Mouse (Mus musculus): ENCODE results near the gene Noxo1.

Noxo1 gene

DNA sequence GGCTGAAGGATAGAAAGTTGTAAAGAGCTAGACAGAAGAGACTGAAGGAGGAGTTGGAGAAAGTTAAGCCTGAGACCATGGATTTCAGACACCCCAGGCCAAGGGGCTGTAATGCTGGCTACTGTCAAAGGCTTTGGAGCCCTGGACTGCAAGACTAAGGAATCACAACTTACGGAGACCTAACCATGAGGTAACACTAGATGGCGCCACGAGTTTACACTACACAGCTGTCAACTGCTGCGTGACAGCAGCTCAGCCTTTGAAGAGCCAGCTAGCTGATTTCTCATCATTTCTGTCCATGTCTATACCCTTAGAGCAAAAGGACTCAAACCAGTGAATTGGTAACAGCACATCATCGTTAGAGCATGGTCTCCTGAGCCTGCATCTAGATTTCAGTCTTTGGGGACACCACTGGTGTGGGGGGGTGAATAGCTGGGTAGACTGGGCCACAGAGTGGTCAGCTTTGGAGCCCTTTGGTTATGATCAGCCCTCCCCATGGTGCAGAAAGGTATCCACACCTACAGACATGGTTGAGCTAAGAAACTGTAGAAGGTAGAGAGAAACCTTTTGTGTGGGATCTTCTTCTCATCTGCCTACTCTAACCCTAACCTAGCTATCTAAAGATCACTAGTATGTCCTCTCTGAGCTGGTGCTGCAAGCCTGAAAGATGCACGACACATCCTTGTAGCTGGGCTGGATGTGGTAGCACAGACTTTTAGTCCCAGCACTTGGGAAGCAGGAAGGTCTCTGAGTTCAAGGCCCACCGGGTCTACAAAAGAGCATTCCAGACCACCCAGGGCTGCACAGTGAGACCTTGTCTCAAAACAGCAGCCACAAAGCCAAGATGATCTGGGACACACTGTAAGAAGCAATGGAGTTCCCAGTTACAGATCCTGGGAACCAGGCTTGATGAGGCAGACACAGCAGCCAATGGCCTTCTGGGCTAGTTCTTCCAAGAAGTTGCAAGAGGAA is 49.8 kb downstream of the Noxo1 start:
- peak; percentile 70 to 77 for DNase-seq

DNA sequence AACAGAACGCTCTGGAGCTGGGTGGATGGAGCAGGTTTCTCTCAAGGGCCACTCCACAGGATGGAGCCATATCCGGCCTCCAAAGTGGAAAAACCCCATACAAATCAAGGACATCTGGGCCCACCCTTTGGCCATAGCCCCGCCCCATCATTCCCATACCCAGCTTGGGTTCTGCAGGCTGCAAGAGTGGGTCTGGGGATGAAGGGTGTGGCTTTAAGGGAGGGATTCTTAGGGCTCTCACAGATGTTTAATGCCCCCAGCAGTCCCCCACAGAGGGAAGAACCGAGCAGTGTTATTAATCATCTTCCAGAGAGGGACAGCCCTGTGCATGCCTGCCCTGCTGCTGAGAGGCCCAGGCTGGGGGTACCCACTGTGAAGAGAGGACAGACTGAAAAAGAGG is 51.0 kb downstream of the Noxo1 start:
- no peak for DNase-seq

Data from cerebellum, adult 18-20 months (tissue).